Mouse (Mus musculus) heart, adult 2 months (tissue): ENCODE data around the gene Klhl23.
A peak's percentile ranks its signal among the peaks of the same experiment; 100 is the strongest.

ENCODE experiments used
- CTCF ChIP-seq: fragments of 200-600 bp; IDR thresholded peaks from 2 replicates; pipeline ENCODE4 v1.8.1; 2022; ENCODE audit warnings: antibody characterized with exemption, mild to moderate bottlenecking, moderate library complexity
- EP300 ChIP-seq: fragments of 200-500 bp; IDR thresholded peaks from 2 replicates; pipeline ENCODE4 v1.6.1; 2011; ENCODE audit warnings: low read depth, low read length, control low read depth; ENCODE audit not compliant: insufficient read depth
- POLR2A ChIP-seq: fragments of 200-500 bp; IDR thresholded peaks from 2 replicates; pipeline ENCODE4 v1.6.1; 2011; ENCODE audit warnings: mild to moderate bottlenecking, low read depth, low read length, control low read depth; ENCODE audit not compliant: insufficient read depth

DNA sequence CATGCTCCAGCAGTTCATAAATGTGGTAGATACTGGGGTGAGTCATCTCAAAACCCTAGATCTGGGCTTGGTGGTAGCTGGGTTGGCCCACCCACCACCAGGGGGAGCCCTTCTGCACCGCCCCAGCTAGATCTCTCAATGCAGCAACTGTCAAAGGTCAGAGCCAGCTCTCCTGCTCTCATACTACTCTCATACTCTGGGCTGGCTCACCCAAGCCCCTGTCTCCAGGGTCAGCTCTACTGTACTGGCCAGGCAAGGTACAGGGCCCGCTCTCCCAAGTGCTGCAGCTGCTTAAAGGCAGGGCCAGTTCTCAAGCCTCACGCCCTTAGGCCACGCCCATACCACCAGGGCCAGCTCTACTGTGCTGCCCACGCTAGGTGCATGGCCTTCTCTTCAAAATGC, 18.8 kb upstream of the Klhl23 start:
- peak; percentile 99 for TF ChIP-seq CTCF
- TF ChIP-seq EP300, result no peak
- TF ChIP-seq POLR2A, result no peak
